Mouse (Mus musculus): ENCODE results near the gene Panx1. TPM values are rescaled to one million over a fixed set of nuclear protein-coding genes. Genes with fewer than 3 reads are reported as not detected.

The Panx1 gene
- polyA plus RNA-seq, 1 experiment from 2014 or later: 243 TPM

GRCm38 (mm10) chr9:14970211-14970610 is 75.1 kb downstream of the Panx1 start:
- WGBS: 76% methylated on average over 4 of the region's 4 CpGs
- DNase-seq (no peak), ATAC-seq (ENCODE audit: low FRiP score, low TSS enrichment) (no peak)
- Histone ChIP-seq H3K9ac (replicated peaks; ENCODE audit: low read length) (no peak overlapping the region), H3K36me3 (ENCODE audit: control insufficient read depth, insufficient read depth, low read length) (no peaks in the 10 kb centered on the region), H3K4me3 (replicated peaks; ENCODE audit: low read depth, low read length) (no peak overlapping the region), H3K4me2 (ENCODE audit: low read length) (no peak overlapping the region), H3K9me3 (ENCODE audit: control insufficient read depth, low read length) (no peaks in the 10 kb centered on the region), H3K27ac (replicated peaks; ENCODE audit: low read depth, low read length) (no peak overlapping the region), H3K4me1 (ENCODE audit: control insufficient read depth, insufficient read depth, low read length) (no peaks in the 10 kb centered on the region), H3K27me3 (ENCODE audit: control insufficient read depth, insufficient read depth, low read length) (no peaks in the 10 kb centered on the region)

- Histone ChIP-seq H3K9ac (replicated peaks; ENCODE audit: low read length) (no peak overlapping the region), H3K27me3 (ENCODE audit: control insufficient read depth, insufficient read depth, low read length) (no peaks in the 10 kb centered on the region), H3K27ac (replicated peaks; ENCODE audit: low read depth, low read length) (no peak overlapping the region), H3K4me2 (ENCODE audit: low read length) (no peak overlapping the region), H3K4me1 (ENCODE audit: control insufficient read depth, insufficient read depth, low read length) (no peaks in the 10 kb centered on the region), H3K4me3 (replicated peaks; ENCODE audit: low read depth, low read length) (no peak overlapping the region), H3K36me3 (ENCODE audit: control insufficient read depth, insufficient read depth, low read length) (no peaks in the 10 kb centered on the region), H3K9me3 (ENCODE audit: control insufficient read depth, low read length) (no peaks in the 10 kb centered on the region)
- no peak for ATAC-seq (ENCODE audit: low FRiP score, low TSS enrichment)
- DNase-seq: no peak
- 89% methylated on average over 1 of the region's 1 CpGs for whole genome bisulfite sequencing
Measured at GRCm38 (mm10) chr9:14967598-14967997, 77.7 kb downstream of the Panx1 start.

GRCm38 (mm10) chr9:14966787-14967186 is 78.5 kb downstream of the Panx1 start:
- no peak overlapping the region for H3K4me3 ChIP-seq (replicated peaks; ENCODE audit: low read depth, low read length)

GRCm38 (mm10) chr9:14965368-14965767 is 79.9 kb downstream of the Panx1 start:
- no peak overlapping the region for H3K27ac ChIP-seq (replicated peaks; ENCODE audit: low read depth, low read length)
- no peak overlapping the region for H3K4me3 ChIP-seq (replicated peaks; ENCODE audit: low read depth, low read length)
- H3K36me3 ChIP-seq (ENCODE audit: control insufficient read depth, insufficient read depth, low read length): no peaks in the 10 kb centered on the region
- DNase-seq (no peak), ATAC-seq (ENCODE audit: low FRiP score, low TSS enrichment) (no peak)
- no peak overlapping the region for H3K4me2 ChIP-seq (ENCODE audit: low read length)
- no peaks in the 10 kb centered on the region for H3K9me3 ChIP-seq (ENCODE audit: control insufficient read depth, low read length)
- H3K4me1 ChIP-seq (ENCODE audit: control insufficient read depth, insufficient read depth, low read length): no peaks in the 10 kb centered on the region
- H3K9ac ChIP-seq (replicated peaks; ENCODE audit: low read length): no peak overlapping the region
- H3K27me3 ChIP-seq (ENCODE audit: control insufficient read depth, insufficient read depth, low read length): no peaks in the 10 kb centered on the region

More at GRCm38 (mm10) chr9:14966787-14967186, 78.5 kb downstream of the Panx1 start:
- Histone ChIP-seq H3K4me1 (ENCODE audit: control insufficient read depth, insufficient read depth, low read length) (no peaks in the 10 kb centered on the region), H3K9ac (replicated peaks; ENCODE audit: low read length) (no peak overlapping the region), H3K9me3 (ENCODE audit: control insufficient read depth, low read length) (no peaks in the 10 kb centered on the region), H3K27ac (replicated peaks; ENCODE audit: low read depth, low read length) (no peak overlapping the region), H3K36me3 (ENCODE audit: control insufficient read depth, insufficient read depth, low read length) (no peaks in the 10 kb centered on the region), H3K4me2 (ENCODE audit: low read length) (no peak overlapping the region), H3K27me3 (ENCODE audit: control insufficient read depth, insufficient read depth, low read length) (no peaks in the 10 kb centered on the region)
- ATAC-seq (ENCODE audit: low FRiP score, low TSS enrichment) (no peak), DNase-seq (no peak)
- 50% methylated on average over 4 of the region's 4 CpGs for WGBS

GRCm38 (mm10) chr9:14962769-14963168 is 82.5 kb downstream of the Panx1 start:
- Histone ChIP-seq H3K36me3 (ENCODE audit: control insufficient read depth, insufficient read depth, low read length) (no peaks in the 10 kb centered on the region), H3K27me3 (ENCODE audit: control insufficient read depth, insufficient read depth, low read length) (no peaks in the 10 kb centered on the region), H3K4me3 (replicated peaks; ENCODE audit: low read depth, low read length) (no peak overlapping the region), H3K27ac (replicated peaks; ENCODE audit: low read depth, low read length) (no peak overlapping the region), H3K9ac (replicated peaks; ENCODE audit: low read length) (no peak overlapping the region), H3K4me1 (ENCODE audit: control insufficient read depth, insufficient read depth, low read length) (no peaks in the 10 kb centered on the region), H3K4me2 (ENCODE audit: low read length) (no peak overlapping the region), H3K9me3 (ENCODE audit: control insufficient read depth, low read length) (no peaks in the 10 kb centered on the region)
- ATAC-seq (ENCODE audit: low FRiP score, low TSS enrichment) (no peak), DNase-seq (no peak)
- WGBS: 70% methylated on average over 1 of the region's 1 CpGs

GRCm38 (mm10) chr9:14954659-14955058 is 90.6 kb downstream of the Panx1 start:
- no peaks in the 10 kb centered on the region for H3K27me3 ChIP-seq (ENCODE audit: control insufficient read depth, insufficient read depth, low read length)
- DNase-seq (no peak), ATAC-seq (ENCODE audit: low FRiP score, low TSS enrichment) (no peak)
- H3K4me3 ChIP-seq (replicated peaks; ENCODE audit: low read depth, low read length): no peak overlapping the region
- no peak overlapping the region for H3K9ac ChIP-seq (replicated peaks; ENCODE audit: low read length)
- H3K4me1 ChIP-seq (ENCODE audit: control insufficient read depth, insufficient read depth, low read length): no peaks in the 10 kb centered on the region
- H3K36me3 ChIP-seq (ENCODE audit: control insufficient read depth, insufficient read depth, low read length): no peaks in the 10 kb centered on the region
- no peak overlapping the region for H3K4me2 ChIP-seq (ENCODE audit: low read length)
- no peak overlapping the region for H3K27ac ChIP-seq (replicated peaks; ENCODE audit: low read depth, low read length)
- 68% methylated on average over 1 of the region's 1 CpGs for WGBS
- no peaks in the 10 kb centered on the region for H3K9me3 ChIP-seq (ENCODE audit: control insufficient read depth, low read length)

Other genes starting within 250 kb of the Panx1 start
- 3.5 TPM in 2 replicates for gene Gpr83, start 185.3 kb downstream of the Panx1 start, polyA plus RNA-seq (2014; fragmentation: Nextera tagmentation; extraction: Ambion mirVana)
- not detected in 2 replicates for gene Izumo1r, start 141.5 kb downstream of the Panx1 start, polyA plus RNA-seq (2014; fragmentation: Nextera tagmentation; extraction: Ambion mirVana)
- gene Hephl1, start 66.6 kb upstream of the Panx1 start, polyA plus RNA-seq (2014; fragmentation: Nextera tagmentation; extraction: Ambion mirVana): not detected in 2 replicates
- 19.8 and 21.6 TPM in 2 replicates for gene Vstm5, start 193.6 kb upstream of the Panx1 start, polyA plus RNA-seq (2014; fragmentation: Nextera tagmentation; extraction: Ambion mirVana)
- gene Med17, start 234.5 kb upstream of the Panx1 start, polyA plus RNA-seq (2014; fragmentation: Nextera tagmentation; extraction: Ambion mirVana): 35.4 and 43.4 TPM in 2 replicates